Mouse (Mus musculus) small intestine, adult 2 months (tissue): Measurements from ENCODE around the gene Trp63.

ENCODE experiments used
- CTCF ChIP-seq: fragments of 200-500 bp; IDR thresholded peaks from 2 replicates; pipeline ENCODE4 v1.5.1; 2012; ENCODE audit warnings: low read depth, mild to moderate bottlenecking, control low read depth, inconsistent platforms, low read length, moderate library complexity, mixed read lengths; ENCODE audit not compliant: insufficient replicate concordance, insufficient read length; ENCODE audit errors: extremely low read depth
- POLR2A ChIP-seq: fragments of 200-500 bp; IDR thresholded peaks from 2 replicates; pipeline ENCODE4 v1.6.1; 2012; ENCODE audit warnings: low read depth, mild to moderate bottlenecking, control low read depth, inconsistent platforms, low read length, moderate library complexity

DNA sequence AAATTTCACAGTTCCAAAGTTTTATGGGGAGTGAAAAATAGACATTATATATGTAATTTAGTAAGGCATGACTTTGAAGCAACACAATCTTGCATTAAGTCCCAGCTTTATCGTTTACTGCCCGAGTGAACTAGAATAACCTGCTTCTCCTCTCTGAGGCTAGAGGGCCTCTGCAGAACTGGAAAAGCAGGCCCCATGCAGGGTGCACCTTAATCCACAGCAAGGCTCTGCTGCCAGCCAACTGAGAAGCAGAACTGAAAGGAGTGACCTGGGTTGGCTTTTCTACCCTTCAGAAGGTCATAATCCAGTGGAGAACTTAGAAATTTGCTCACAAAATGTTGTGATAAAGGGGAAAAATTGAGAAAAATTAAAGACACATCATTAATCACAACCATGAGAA, 74.5 kb downstream of the Trp63 start:
- TF ChIP-seq CTCF = no peak
- no peak for TF ChIP-seq POLR2A
